Mouse (Mus musculus): ENCODE measurements around the gene Cacnb1. TPM values are rescaled to one million over a fixed set of nuclear protein-coding genes. Genes with fewer than 3 reads are reported as not detected.

Cacnb1 gene
- polyA plus RNA-seq, 1 experiment from 2014 or later, result 3.2 TPM

GRCm38 (mm10) chr11:98044074-98044473 is 21.2 kb upstream of the Cacnb1 start:
- Histone ChIP-seq H3K4me2 (replicated peaks; ENCODE audit: low read depth) (no peak overlapping the region), H3K27me3 (replicated peaks; ENCODE audit: control insufficient read depth, insufficient read depth, low read length) (no peaks in the 10 kb centered on the region), H3K27ac (ENCODE audit: low read depth, low read length) (no peak overlapping the region), H3K9me3 (ENCODE audit: control insufficient read depth) (no peaks in the 10 kb centered on the region), H3K4me3 (ENCODE audit: low read depth, low read length) (no peak overlapping the region), H3K4me1 (replicated peaks; ENCODE audit: control insufficient read depth, insufficient read depth, low read length) (no peaks in the 10 kb centered on the region), H3K9ac (ENCODE audit: low read depth, low read length) (no peak overlapping the region), H3K36me3 (ENCODE audit: control insufficient read depth, insufficient read depth) (no peaks in the 10 kb centered on the region)
- no peak for ATAC-seq
- 60% methylated on average over 5 of the region's 5 CpGs for WGBS
- TF ChIP-seq CTCF (IDR thresholded peaks at IDR 0.05; ENCODE audit: low read depth), result no peak

GRCm38 (mm10) chr11:98042741-98043140 is 19.9 kb upstream of the Cacnb1 start:
- H3K4me2 ChIP-seq (replicated peaks; ENCODE audit: low read depth), result no peak overlapping the region
- no peaks in the 10 kb centered on the region for H3K36me3 ChIP-seq (ENCODE audit: control insufficient read depth, insufficient read depth)
- no peak overlapping the region for H3K27ac ChIP-seq (ENCODE audit: low read depth, low read length)
- ATAC-seq, result no peak
- no peaks in the 10 kb centered on the region for H3K4me1 ChIP-seq (replicated peaks; ENCODE audit: control insufficient read depth, insufficient read depth, low read length)
- TF ChIP-seq CTCF (IDR thresholded peaks at IDR 0.05; ENCODE audit: low read depth), result no peak
- WGBS, result 69% methylated on average over 6 of the region's 6 CpGs
- no peak overlapping the region for H3K4me3 ChIP-seq (ENCODE audit: low read depth, low read length)
- no peaks in the 10 kb centered on the region for H3K9me3 ChIP-seq (ENCODE audit: control insufficient read depth)
- H3K9ac ChIP-seq (ENCODE audit: low read depth, low read length), result no peak overlapping the region
- H3K27me3 ChIP-seq (replicated peaks; ENCODE audit: control insufficient read depth, insufficient read depth, low read length), result 0 out of 2 replicates have a peak, but pooled peaks cover 6% of the 10 kb centered on the region

- Histone ChIP-seq H3K4me3 (ENCODE audit: low read depth, low read length) (no peak overlapping the region), H3K4me2 (replicated peaks; ENCODE audit: low read depth) (no peak overlapping the region), H3K27ac (ENCODE audit: low read depth, low read length) (no peak overlapping the region), H3K27me3 (replicated peaks; ENCODE audit: control insufficient read depth, insufficient read depth, low read length) (peaks cover 19% of the 10 kb centered on the region), H3K36me3 (ENCODE audit: control insufficient read depth, insufficient read depth) (no peaks in the 10 kb centered on the region), H3K4me1 (replicated peaks; ENCODE audit: control insufficient read depth, insufficient read depth, low read length) (no peaks in the 10 kb centered on the region), H3K9me3 (ENCODE audit: control insufficient read depth) (no peaks in the 10 kb centered on the region), H3K9ac (ENCODE audit: low read depth, low read length) (no peak overlapping the region)
- WGBS, result 86% methylated on average over 8 of the region's 8 CpGs
- no peak for TF ChIP-seq CTCF (IDR thresholded peaks at IDR 0.05; ENCODE audit: low read depth)
- ATAC-seq, result no peak
Observed at GRCm38 (mm10) chr11:98040975-98041374, 18.1 kb upstream of the Cacnb1 start.

GRCm38 (mm10) chr11:98037871-98038270 is 15.0 kb upstream of the Cacnb1 start:
- H3K4me1 ChIP-seq (replicated peaks; ENCODE audit: control insufficient read depth, insufficient read depth, low read length), result no peaks in the 10 kb centered on the region
- no peak for TF ChIP-seq CTCF (IDR thresholded peaks at IDR 0.05; ENCODE audit: low read depth)
- H3K4me2 ChIP-seq (replicated peaks; ENCODE audit: low read depth), result no peak overlapping the region
- H3K9me3 ChIP-seq (ENCODE audit: control insufficient read depth), result no peaks in the 10 kb centered on the region
- H3K4me3 ChIP-seq (ENCODE audit: low read depth, low read length), result no peak overlapping the region
- H3K27ac ChIP-seq (ENCODE audit: low read depth, low read length), result no peak overlapping the region
- H3K9ac ChIP-seq (ENCODE audit: low read depth, low read length), result no peak overlapping the region
- WGBS, result 55% methylated on average over 14 of the region's 14 CpGs
- H3K27me3 ChIP-seq (replicated peaks; ENCODE audit: control insufficient read depth, insufficient read depth, low read length), result peaks cover 24% of the 10 kb centered on the region
- H3K36me3 ChIP-seq (ENCODE audit: control insufficient read depth, insufficient read depth), result no peaks in the 10 kb centered on the region
- ATAC-seq, result no peak

GRCm38 (mm10) chr11:98035977-98036377 is 13.1 kb upstream of the Cacnb1 start:
- H3K9ac ChIP-seq (ENCODE audit: low read depth, low read length), result no peak overlapping the region
- H3K36me3 ChIP-seq (ENCODE audit: control insufficient read depth, insufficient read depth), result peaks cover 2% of the 10 kb centered on the region
- H3K4me2 ChIP-seq (replicated peaks; ENCODE audit: low read depth), result peak overlapping the region; percentile 63
- H3K4me1 ChIP-seq (replicated peaks; ENCODE audit: control insufficient read depth, insufficient read depth, low read length), result no peaks in the 10 kb centered on the region
- 1% methylated on average over 27 of the region's 27 CpGs for WGBS
- H3K9me3 ChIP-seq (ENCODE audit: control insufficient read depth), result no peaks in the 10 kb centered on the region
- TF ChIP-seq CTCF (IDR thresholded peaks at IDR 0.05; ENCODE audit: low read depth), result peak; percentile 29; the same call in 1 of the 2 replicates
- H3K27me3 ChIP-seq (replicated peaks; ENCODE audit: control insufficient read depth, insufficient read depth, low read length), result peaks cover 24% of the 10 kb centered on the region
- H3K27ac ChIP-seq (ENCODE audit: low read depth, low read length), result no peak overlapping the region
- peak overlapping the region; percentile 22 for H3K4me3 ChIP-seq (ENCODE audit: low read depth, low read length)
- ATAC-seq, result 0 out of 2 replicates have a peak, but pooled peaks have one; percentile 19

GRCm38 (mm10) chr11:98034840-98035239 is 12.0 kb upstream of the Cacnb1 start:
- H3K27me3 ChIP-seq (replicated peaks; ENCODE audit: control insufficient read depth, insufficient read depth, low read length), result peaks cover 24% of the 10 kb centered on the region
- no peak overlapping the region for H3K27ac ChIP-seq (ENCODE audit: low read depth, low read length)
- no peaks in the 10 kb centered on the region for H3K9me3 ChIP-seq (ENCODE audit: control insufficient read depth)
- TF ChIP-seq CTCF (IDR thresholded peaks at IDR 0.05; ENCODE audit: low read depth), result no peak
- no peak for ATAC-seq
- H3K4me3 ChIP-seq (ENCODE audit: low read depth, low read length), result no peak overlapping the region
- H3K36me3 ChIP-seq (ENCODE audit: control insufficient read depth, insufficient read depth), result peaks cover 14% of the 10 kb centered on the region
- H3K9ac ChIP-seq (ENCODE audit: low read depth, low read length), result no peak overlapping the region
- no peaks in the 10 kb centered on the region for H3K4me1 ChIP-seq (replicated peaks; ENCODE audit: control insufficient read depth, insufficient read depth, low read length)
- no peak overlapping the region for H3K4me2 ChIP-seq (replicated peaks; ENCODE audit: low read depth)
- WGBS, result 52% methylated on average over 4 of the region's 4 CpGs

GRCm38 (mm10) chr11:98034061-98034460 is 11.2 kb upstream of the Cacnb1 start:
- no peak overlapping the region for H3K4me2 ChIP-seq (replicated peaks; ENCODE audit: low read depth)
- no peak for TF ChIP-seq CTCF (IDR thresholded peaks at IDR 0.05; ENCODE audit: low read depth)
- H3K9ac ChIP-seq (ENCODE audit: low read depth, low read length), result no peak overlapping the region
- no peak overlapping the region for H3K27ac ChIP-seq (ENCODE audit: low read depth, low read length)
- no peak for ATAC-seq
- peaks cover 22% of the 10 kb centered on the region for H3K36me3 ChIP-seq (ENCODE audit: control insufficient read depth, insufficient read depth)
- H3K9me3 ChIP-seq (ENCODE audit: control insufficient read depth), result no peaks in the 10 kb centered on the region
- WGBS, result 73% methylated on average over 5 of the region's 5 CpGs
- H3K4me1 ChIP-seq (replicated peaks; ENCODE audit: control insufficient read depth, insufficient read depth, low read length), result no peaks in the 10 kb centered on the region
- peaks cover 24% of the 10 kb centered on the region for H3K27me3 ChIP-seq (replicated peaks; ENCODE audit: control insufficient read depth, insufficient read depth, low read length)
- no peak overlapping the region for H3K4me3 ChIP-seq (ENCODE audit: low read depth, low read length)
